Mouse (Mus musculus) embryonic facial prominence, embryonic 11.5 days (tissue): ENCODE measurements at regions not wholly inside any gene's neighbourhood (a gene's known extent, or its start where the extent isn't known, plus 50 kb on each side); places are given as distances from the start of the nearest gene placed in this dataset.

Experiments used
- ATAC-seq: fragments of 200-750 bp; cut with Nextera tagmentation; replicated peaks from 2 replicates; pipeline ENCODE4 v1.8.0; 2017; ENCODE audit warnings: low read depth; ENCODE audit not compliant: insufficient number of reproducible peaks, low FRiP score, low TSS enrichment
- DNase-seq: peaks from one replicate; pipeline ENCODE4 v3.0.0-alpha.2; 2015; ENCODE audit warnings: low spot score
- H3K27ac ChIP-seq: fragments of 300-500 bp; sonication (generic); replicated peaks from 2 replicates; pipeline ENCODE4 v1.5.1; 2014; ENCODE audit warnings: mild to moderate bottlenecking, low read depth, low read length, control low read depth
- H3K27me3 ChIP-seq: fragments of 300-500 bp; sonication (generic); 2 replicates; pipeline ENCODE4 v1.6.1; 2014; ENCODE audit warnings: mild to moderate bottlenecking, low read length, moderate library complexity, mixed read lengths; ENCODE audit not compliant: control insufficient read depth, insufficient read depth
- H3K36me3 ChIP-seq: fragments of 300-500 bp; sonication (generic); replicated peaks from 2 replicates; pipeline ENCODE4 v1.6.1; 2014; ENCODE audit warnings: low read depth, mild to moderate bottlenecking, low read length, moderate library complexity, mixed read lengths; ENCODE audit not compliant: control insufficient read depth, insufficient read depth
- H3K4me1 ChIP-seq: fragments of 300-500 bp; sonication (generic); 2 replicates; pipeline ENCODE4 v1.6.1; 2014; ENCODE audit warnings: low read length, mixed read lengths; ENCODE audit not compliant: control insufficient read depth, insufficient read depth
- H3K4me2 ChIP-seq: fragments of 300-500 bp; sonication (generic); 2 replicates; pipeline ENCODE4 v1.6.1; 2014; ENCODE audit warnings: low read depth, mild to moderate bottlenecking, control low read depth, low read length, moderate library complexity
- H3K4me3 ChIP-seq: fragments of 300-500 bp; sonication (generic); 2 replicates; pipeline ENCODE4 v1.5.1; 2014; ENCODE audit warnings: low read depth, low read length, control low read depth
- H3K9ac ChIP-seq: fragments of 300-500 bp; sonication (generic); replicated peaks from 2 replicates; pipeline ENCODE4 v1.6.1; 2014; ENCODE audit warnings: mild to moderate bottlenecking, control low read depth, low read length
- H3K9me3 ChIP-seq: fragments of 300-500 bp; sonication (generic); replicated peaks from 2 replicates; pipeline ENCODE4 v1.6.1; 2016; ENCODE audit warnings: mild to moderate bottlenecking, low read length, inconsistent platforms, mixed read lengths; ENCODE audit not compliant: control insufficient read depth
- WGBS: fragments of 180-500 bp; shearing (Covaris S2); extraction: QIAGEN DNeasy Blood & Tissue Kit; methylation state at CpG from one replicate; pipeline ENCODE4 v1.1.7; 2014; 5-methylcytosine and 5-hydroxymethylcytosine counted together

DNA sequence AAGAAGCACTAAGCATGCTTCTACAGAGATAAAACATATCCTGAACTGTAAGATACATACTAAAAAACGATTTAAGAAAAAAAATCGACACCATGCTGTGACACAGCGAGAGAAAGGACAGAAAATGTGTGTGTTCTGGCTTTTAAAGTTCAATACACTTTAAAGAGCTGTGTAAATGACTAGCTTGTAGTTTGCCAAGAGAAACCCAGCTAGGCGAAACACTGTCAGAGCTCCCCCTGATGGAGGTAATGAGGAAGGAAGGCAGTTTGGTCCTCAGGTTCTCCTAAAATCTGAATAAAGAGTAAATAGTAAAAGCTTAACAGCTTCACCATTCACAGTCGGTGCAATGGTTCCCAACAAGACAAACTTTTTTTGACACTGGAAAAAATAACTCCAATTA is 67.1 kb upstream of the Gabrg2 start:
- no peak overlapping the region for H3K4me3 ChIP-seq
- H3K4me2 ChIP-seq: no peak overlapping the region
- H3K27me3 ChIP-seq: no peaks in the 10 kb centered on the region
- no peak overlapping the region for H3K27ac ChIP-seq
- DNase-seq (peak; percentile 57), ATAC-seq (no peak)
- H3K36me3 ChIP-seq: no peaks in the 10 kb centered on the region
- WGBS: 9% methylated on average over 5 of the region's 5 CpGs
- no peak overlapping the region for H3K9ac ChIP-seq
- H3K4me1 ChIP-seq: no peaks in the 10 kb centered on the region
- H3K9me3 ChIP-seq: no peaks in the 10 kb centered on the region

DNA sequence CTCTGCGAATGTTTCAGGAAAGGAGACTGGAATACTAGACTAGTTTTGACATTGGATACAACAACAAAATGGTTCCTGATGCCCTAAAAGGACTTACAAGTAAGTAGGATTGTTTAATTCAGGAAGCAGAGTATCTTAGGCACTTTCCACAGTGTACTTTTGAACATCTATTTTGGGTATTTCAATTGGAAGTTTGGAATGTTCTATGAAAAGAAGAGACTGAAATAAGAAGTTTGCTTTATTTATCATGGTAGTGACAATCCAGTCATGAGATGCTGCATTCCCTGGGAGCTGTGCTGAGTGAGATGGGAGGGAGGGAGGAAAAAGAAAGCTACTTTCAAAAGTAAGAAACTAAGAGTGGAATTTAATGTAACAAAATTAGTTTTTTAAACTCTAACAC is 50.9 kb upstream of the Gabrg2 start:
- H3K4me1 ChIP-seq: no peaks in the 10 kb centered on the region
- no peak for DNase-seq
- no peaks in the 10 kb centered on the region for H3K36me3 ChIP-seq
- ATAC-seq: no peak
- no peak overlapping the region for H3K4me2 ChIP-seq
- no peaks in the 10 kb centered on the region for H3K9me3 ChIP-seq
- 85% methylated on average over 1 of the region's 1 CpGs for WGBS
- no peaks in the 10 kb centered on the region for H3K27me3 ChIP-seq
- H3K9ac ChIP-seq: no peak overlapping the region
- no peak overlapping the region for H3K27ac ChIP-seq
- no peak overlapping the region for H3K4me3 ChIP-seq
